Mouse (Mus musculus): ENCODE results near the gene Supt5.

GRCm38 (mm10) chr7:28311151-28311925 lies 27.2 kb downstream of the Supt5 start:
- TF ChIP-seq CTCF (IDR thresholded peaks at IDR 0.05; ENCODE audit: low read depth) (no peak), EP300 (optimal IDR thresholded peaks at IDR 0.05) (no peak)

All from stomach, postnatal 0 days (tissue).